Mouse (Mus musculus) kidney, postnatal 10 days (tissue): ENCODE measurements around the gene Gm16253.

Experiments used
- DNase-seq: peaks from one replicate; pipeline ENCODE4 v3.0.0; 2021; ENCODE audit warnings: mixed read lengths

Gm16253 gene

GRCm38 (mm10) chr3:96576690-96577541, at the start of gene Gm16253:
Gene Gm16253 (plus strand): TSS chr3:96576984.
- peak; percentile 93 for DNase-seq

- no peak for DNase-seq
Measured at GRCm38 (mm10) chr3:96528506-96528905, 48.3 kb upstream of the Gm16253 start.

- DNase-seq = no peak
Measured at GRCm38 (mm10) chr3:96532050-96532449, 44.7 kb upstream of the Gm16253 start.

GRCm38 (mm10) chr3:96534300-96534699, 42.5 kb upstream of the Gm16253 start:
- no peak for DNase-seq

- no peak for DNase-seq
Measured at GRCm38 (mm10) chr3:96539316-96539715, 37.5 kb upstream of the Gm16253 start.

- no peak for DNase-seq
Measured at GRCm38 (mm10) chr3:96540740-96541139, 36.0 kb upstream of the Gm16253 start.

GRCm38 (mm10) chr3:96541328-96542078, 35.3 kb upstream of the Gm16253 start:
- DNase-seq = no peak

- no peak for DNase-seq
Measured at GRCm38 (mm10) chr3:96542554-96542953, 34.2 kb upstream of the Gm16253 start.

- no peak for DNase-seq
Measured at GRCm38 (mm10) chr3:96543345-96543744, 33.4 kb upstream of the Gm16253 start.

GRCm38 (mm10) chr3:96545565-96545964, 31.2 kb upstream of the Gm16253 start:
- DNase-seq = no peak

GRCm38 (mm10) chr3:96546880-96547279, 29.9 kb upstream of the Gm16253 start:
- no peak for DNase-seq

GRCm38 (mm10) chr3:96547389-96547960, 29.3 kb upstream of the Gm16253 start:
- DNase-seq = peak; percentile 90

- no peak for DNase-seq
Measured at GRCm38 (mm10) chr3:96548824-96549223, 28.0 kb upstream of the Gm16253 start.

GRCm38 (mm10) chr3:96549346-96549745, 27.4 kb upstream of the Gm16253 start:
- DNase-seq = no peak

GRCm38 (mm10) chr3:96551203-96551602, 25.6 kb upstream of the Gm16253 start:
- DNase-seq = peak; percentile 82

GRCm38 (mm10) chr3:96551890-96552289, 24.9 kb upstream of the Gm16253 start:
- DNase-seq = no peak

GRCm38 (mm10) chr3:96553601-96554000, 23.2 kb upstream of the Gm16253 start:
- DNase-seq = no peak

- DNase-seq = no peak
Measured at GRCm38 (mm10) chr3:96554251-96554650, 22.5 kb upstream of the Gm16253 start.

- DNase-seq = peak; percentile 85
Measured at GRCm38 (mm10) chr3:96555041-96555596, 21.7 kb upstream of the Gm16253 start.

- DNase-seq = no peak
Measured at GRCm38 (mm10) chr3:96555999-96556614, 20.7 kb upstream of the Gm16253 start.

GRCm38 (mm10) chr3:96556651-96557635, 19.8 kb upstream of the Gm16253 start:
- DNase-seq = peak; percentile 44
